Mouse (Mus musculus) testis, adult 2 months (tissue): ENCODE results near the gene Nkd2.

Source experiments
- CTCF ChIP-seq: fragments of 200-500 bp; IDR thresholded peaks from 2 replicates; pipeline ENCODE4 v1.5.1; 2012; ENCODE audit warnings: low read depth, mild to moderate bottlenecking, inconsistent platforms, low read length, moderate library complexity; ENCODE audit not compliant: control insufficient read depth, insufficient read depth, insufficient replicate concordance
- POLR2A ChIP-seq: fragments of 200-500 bp; IDR thresholded peaks from 2 replicates; pipeline ENCODE4 v1.6.1; 2012; ENCODE audit warnings: low read depth, mild to moderate bottlenecking, inconsistent platforms, low read length, moderate library complexity; ENCODE audit not compliant: control insufficient read depth

- TF ChIP-seq POLR2A, result no peak
- TF ChIP-seq CTCF, result no peak
Measured at GRCm38 (mm10) chr13:73827243-73827642, 20.2 kb downstream of the Nkd2 start.
